Mouse (Mus musculus): ENCODE data around the gene Ap1s2. TPM values are rescaled to one million over a fixed set of nuclear protein-coding genes. Genes with fewer than 3 reads are reported as not detected.

Gene Ap1s2
- 48.4 and 56.5 TPM in 2 replicates for polyA plus RNA-seq (2014; fragmentation: Nextera tagmentation; extraction: Ambion mirVana)

DNA sequence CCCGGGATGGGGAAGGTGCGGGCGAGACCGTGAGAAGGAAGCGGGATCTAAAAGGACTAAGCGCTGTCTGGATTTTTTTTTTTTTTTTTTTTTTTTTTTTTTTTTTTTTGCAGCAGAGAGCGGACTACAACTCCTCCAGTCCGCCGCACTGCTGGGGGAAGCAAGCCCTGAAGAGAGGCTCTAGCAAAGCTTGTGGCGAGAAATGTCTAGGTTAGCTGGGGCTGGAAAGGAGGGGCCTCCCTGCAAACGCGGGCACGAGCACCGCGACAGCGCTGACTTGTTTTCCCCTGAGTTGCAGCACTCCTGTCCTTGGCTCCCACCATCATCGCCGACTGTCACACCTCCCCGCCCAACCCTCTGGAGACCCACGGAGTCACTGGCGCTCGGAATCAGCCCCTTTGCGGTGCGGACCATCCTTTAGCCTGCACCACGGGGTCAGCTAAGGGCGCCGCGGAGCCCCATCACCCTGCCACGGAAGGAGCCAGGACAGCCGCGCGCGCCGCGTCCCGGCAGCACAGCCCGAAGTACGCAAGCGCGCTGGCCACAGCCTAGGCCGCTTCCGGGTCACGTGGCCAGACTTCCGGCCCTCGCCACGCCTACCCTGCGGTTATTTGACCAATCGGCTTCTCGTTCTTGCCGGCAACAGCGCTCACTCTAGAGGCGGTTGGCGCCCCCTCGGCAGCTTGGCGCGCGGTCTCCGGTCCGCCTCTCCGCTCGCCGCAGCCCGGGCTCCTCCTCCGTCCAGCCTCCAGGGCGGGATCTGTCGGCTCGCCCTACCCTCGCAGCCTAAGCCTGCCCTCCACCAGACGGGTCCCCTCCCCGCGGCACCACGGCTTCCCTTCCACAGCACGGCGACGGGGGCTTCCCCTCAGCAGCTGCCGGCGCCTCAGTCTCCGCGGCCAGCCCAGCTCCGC lies at the start of gene Ap1s2:
TSS of gene Ap1s2 (plus strand) at position 681 of the 914 bp plus-strand sequence.
- H3K27me3 ChIP-seq (ENCODE audit: control insufficient read depth, insufficient read depth, low read length) = no peaks in the 10 kb centered on the region; the same call in 1 of the 2 replicates
- ATAC-seq (ENCODE audit: low FRiP score) = peak; percentile 98
- 17% methylated on average over 67 of the region's 80 CpGs for WGBS
- no peaks in the 10 kb centered on the region for H3K36me3 ChIP-seq (ENCODE audit: control insufficient read depth, insufficient read depth, low read length)
- peak within 1 kb of the TSS; percentile 47 for H3K4me2 ChIP-seq
- H3K27ac ChIP-seq (ENCODE audit: low read depth, low read length) = peak within 1 kb of the TSS; percentile 86
- peak within 1 kb of the TSS; percentile 60 for H3K4me3 ChIP-seq (ENCODE audit: low read depth, low read length)
- peak; percentile 98 for DNase-seq (ENCODE audit: low spot score, missing footprints)
- H3K9ac ChIP-seq (ENCODE audit: low read length) = peak within 1 kb of the TSS; percentile 71
- no peaks in the 10 kb centered on the region for H3K4me1 ChIP-seq (ENCODE audit: control insufficient read depth, insufficient read depth, low read length)
- H3K9me3 ChIP-seq (ENCODE audit: control insufficient read depth, low read length) = no peaks in the 10 kb centered on the region

DNA sequence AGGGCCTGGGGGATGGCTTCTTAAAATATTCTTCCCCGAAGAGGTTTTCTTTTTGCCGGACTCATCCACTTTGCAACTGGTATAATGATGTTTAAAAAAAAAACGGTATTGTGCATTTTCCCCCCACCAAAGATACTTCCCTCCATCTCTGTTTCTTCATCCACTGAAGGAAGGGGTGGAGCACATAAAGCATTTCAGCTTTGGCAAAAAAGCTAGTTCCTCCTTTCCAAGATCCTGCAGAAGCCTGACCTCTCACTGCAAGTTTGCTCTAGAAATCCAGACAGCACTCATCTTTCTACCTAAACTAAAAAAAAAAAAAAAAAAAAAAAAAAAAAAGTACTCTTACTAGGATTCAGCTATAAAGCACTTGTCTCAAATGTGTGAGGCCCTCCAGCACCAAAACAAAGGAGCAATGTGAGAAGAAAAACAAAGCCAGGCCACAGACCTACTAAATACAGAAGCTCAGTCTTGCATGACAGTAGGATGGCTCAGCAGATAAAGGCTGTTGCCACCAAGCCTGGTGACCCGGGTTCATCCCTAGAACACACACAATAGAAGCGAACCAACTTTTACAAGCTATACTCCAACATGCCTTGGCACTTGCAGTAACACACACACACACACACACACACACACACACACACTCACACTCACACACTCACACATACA lies 41.0 kb upstream of the Ap1s2 start:
- no peak overlapping the region for H3K27ac ChIP-seq (ENCODE audit: low read depth, low read length)
- H3K27me3 ChIP-seq (ENCODE audit: control insufficient read depth, insufficient read depth, low read length) = no peaks in the 10 kb centered on the region
- WGBS = 51% methylated on average over 5 of the region's 5 CpGs
- ATAC-seq (ENCODE audit: low FRiP score) (no peak), DNase-seq (ENCODE audit: low spot score, missing footprints) (no peak)
- H3K9ac ChIP-seq (ENCODE audit: low read length) = no peak overlapping the region
- H3K4me1 ChIP-seq (ENCODE audit: control insufficient read depth, insufficient read depth, low read length) = no peaks in the 10 kb centered on the region
- H3K4me3 ChIP-seq (ENCODE audit: low read depth, low read length) = no peak overlapping the region
- H3K9me3 ChIP-seq (ENCODE audit: control insufficient read depth, low read length) = no peaks in the 10 kb centered on the region
- H3K36me3 ChIP-seq (ENCODE audit: control insufficient read depth, insufficient read depth, low read length) = no peaks in the 10 kb centered on the region
- no peak overlapping the region for H3K4me2 ChIP-seq

DNA sequence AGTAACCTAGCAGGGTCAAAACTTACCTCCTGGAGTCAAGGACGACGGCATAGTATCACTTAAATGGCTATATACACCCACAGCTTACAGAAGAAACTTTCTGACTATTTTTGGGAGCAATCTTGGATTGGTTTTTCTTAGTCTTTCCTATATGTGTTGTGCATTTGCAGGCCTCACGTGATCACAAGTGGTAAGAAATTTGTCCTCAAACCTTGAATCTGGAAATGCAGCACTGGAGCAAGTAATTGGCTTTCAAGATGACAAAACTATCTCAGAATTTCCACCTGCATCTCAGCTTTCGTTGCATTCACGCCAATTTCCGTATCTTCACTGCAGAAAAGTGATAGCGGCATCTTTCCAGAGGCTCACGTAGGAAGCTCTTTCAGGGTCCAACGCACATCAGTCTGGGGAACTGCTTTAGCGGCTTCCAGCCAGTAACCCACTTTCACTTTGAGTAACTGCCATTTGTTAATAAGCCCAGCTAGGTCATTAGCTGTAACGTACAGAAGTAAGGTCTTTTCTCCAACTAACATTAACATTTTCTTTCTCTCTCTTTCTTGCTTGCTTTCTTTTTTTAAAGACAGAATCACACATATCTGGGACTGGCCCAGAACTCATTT lies 40.0 kb upstream of the Ap1s2 start:
- no peak overlapping the region for H3K27ac ChIP-seq (ENCODE audit: low read depth, low read length)
- no peaks in the 10 kb centered on the region for H3K4me1 ChIP-seq (ENCODE audit: control insufficient read depth, insufficient read depth, low read length)
- no peak overlapping the region for H3K9ac ChIP-seq (ENCODE audit: low read length)
- H3K4me2 ChIP-seq = no peak overlapping the region
- H3K27me3 ChIP-seq (ENCODE audit: control insufficient read depth, insufficient read depth, low read length) = no peaks in the 10 kb centered on the region
- 80% methylated on average over 11 of the region's 11 CpGs for WGBS
- no peaks in the 10 kb centered on the region for H3K9me3 ChIP-seq (ENCODE audit: control insufficient read depth, low read length)
- H3K36me3 ChIP-seq (ENCODE audit: control insufficient read depth, insufficient read depth, low read length) = no peaks in the 10 kb centered on the region
- DNase-seq (ENCODE audit: low spot score, missing footprints) = no peak
- no peak for ATAC-seq (ENCODE audit: low FRiP score)
- H3K4me3 ChIP-seq (ENCODE audit: low read depth, low read length) = no peak overlapping the region

DNA sequence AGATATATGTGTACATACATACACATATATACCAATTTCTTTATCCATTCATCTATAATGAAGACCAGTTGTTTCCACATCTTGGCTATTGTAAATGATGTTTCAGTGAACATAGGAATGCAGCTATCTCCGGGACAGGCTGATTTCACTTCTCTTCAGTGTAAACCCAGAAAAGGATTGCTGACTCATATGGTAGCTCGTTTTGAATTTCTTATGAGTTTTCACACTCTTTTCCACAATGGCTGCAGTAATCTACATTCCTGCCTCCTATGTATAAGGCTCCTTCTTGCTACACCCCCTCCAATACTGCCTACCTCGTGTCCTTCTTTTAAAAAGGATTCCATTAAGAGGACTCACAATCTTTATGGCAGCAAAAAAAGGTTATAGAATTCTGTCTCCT lies 32.9 kb upstream of the Ap1s2 start:
- no peaks in the 10 kb centered on the region; the same call in 1 of the 2 replicates for H3K27me3 ChIP-seq (ENCODE audit: control insufficient read depth, insufficient read depth, low read length)
- no peak overlapping the region for H3K27ac ChIP-seq (ENCODE audit: low read depth, low read length)
- no peaks in the 10 kb centered on the region for H3K36me3 ChIP-seq (ENCODE audit: control insufficient read depth, insufficient read depth, low read length)
- WGBS = 87% methylated on average over 3 of the region's 3 CpGs
- no peak overlapping the region for H3K4me2 ChIP-seq
- H3K4me1 ChIP-seq (ENCODE audit: control insufficient read depth, insufficient read depth, low read length) = no peaks in the 10 kb centered on the region
- ATAC-seq (ENCODE audit: low FRiP score) (no peak), DNase-seq (ENCODE audit: low spot score, missing footprints) (no peak)
- H3K4me3 ChIP-seq (ENCODE audit: low read depth, low read length) = no peak overlapping the region
- H3K9ac ChIP-seq (ENCODE audit: low read length) = no peak overlapping the region
- H3K9me3 ChIP-seq (ENCODE audit: control insufficient read depth, low read length) = no peaks in the 10 kb centered on the region

DNA sequence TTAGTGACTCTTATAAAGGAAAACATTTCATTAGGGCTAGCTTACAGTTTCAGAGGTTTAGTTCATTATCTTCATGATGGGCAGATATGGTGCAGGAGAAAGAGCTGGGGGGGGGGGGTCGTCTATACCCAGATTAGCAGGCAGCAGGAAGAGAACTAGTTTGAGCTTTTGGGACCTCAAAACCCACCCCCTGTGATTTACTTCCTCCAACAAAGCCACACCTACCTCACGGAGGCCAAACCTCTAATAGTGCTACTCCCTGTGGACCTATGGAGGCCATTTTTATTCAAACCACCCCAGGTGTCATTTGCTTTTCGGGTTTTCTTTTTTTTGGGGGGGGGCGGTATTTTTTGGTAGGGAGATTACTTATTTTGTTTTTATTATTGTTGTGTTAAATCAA lies 32.2 kb upstream of the Ap1s2 start:
- Histone ChIP-seq H3K9me3 (ENCODE audit: control insufficient read depth, low read length) (no peaks in the 10 kb centered on the region), H3K9ac (ENCODE audit: low read length) (no peak overlapping the region), H3K4me2 (no peak overlapping the region), H3K36me3 (ENCODE audit: control insufficient read depth, insufficient read depth, low read length) (no peaks in the 10 kb centered on the region), H3K27me3 (ENCODE audit: control insufficient read depth, insufficient read depth, low read length) (no peaks in the 10 kb centered on the region; the same call in 1 of the 2 replicates), H3K4me1 (ENCODE audit: control insufficient read depth, insufficient read depth, low read length) (no peaks in the 10 kb centered on the region), H3K4me3 (ENCODE audit: low read depth, low read length) (no peak overlapping the region), H3K27ac (ENCODE audit: low read depth, low read length) (no peak overlapping the region)
- DNase-seq (ENCODE audit: low spot score, missing footprints) (no peak), ATAC-seq (ENCODE audit: low FRiP score) (no peak)
- WGBS = 64% methylated on average over 4 of the region's 4 CpGs

DNA sequence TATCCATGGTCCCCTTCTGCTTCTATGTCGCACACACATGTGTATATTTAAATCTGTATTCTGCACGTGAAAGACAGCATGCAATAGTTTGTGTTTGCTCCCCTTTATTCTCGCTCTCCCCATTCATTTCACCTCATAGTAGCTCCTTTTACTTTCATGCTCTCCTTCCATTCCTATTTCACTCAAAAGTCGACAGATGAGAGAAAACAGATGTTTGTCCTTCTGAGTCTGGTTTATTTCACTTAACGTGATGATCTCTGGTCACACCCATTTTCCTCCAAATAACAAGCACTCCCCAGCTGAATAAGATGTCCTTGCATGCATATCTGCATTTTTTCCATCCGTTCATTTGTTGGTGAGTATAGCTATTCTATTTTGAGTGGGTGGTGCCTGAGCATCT lies 29.8 kb upstream of the Ap1s2 start:
- DNase-seq (ENCODE audit: low spot score, missing footprints) = no peak
- Histone ChIP-seq H3K36me3 (ENCODE audit: control insufficient read depth, insufficient read depth, low read length) (no peaks in the 10 kb centered on the region), H3K27ac (ENCODE audit: low read depth, low read length) (no peak overlapping the region), H3K4me2 (no peak overlapping the region), H3K9ac (ENCODE audit: low read length) (no peak overlapping the region), H3K4me3 (ENCODE audit: low read depth, low read length) (no peak overlapping the region), H3K27me3 (ENCODE audit: control insufficient read depth, insufficient read depth, low read length) (no peaks in the 10 kb centered on the region; the same call in 1 of the 2 replicates), H3K4me1 (ENCODE audit: control insufficient read depth, insufficient read depth, low read length) (no peaks in the 10 kb centered on the region), H3K9me3 (ENCODE audit: control insufficient read depth, low read length) (no peaks in the 10 kb centered on the region)
- ATAC-seq (ENCODE audit: low FRiP score) = no peak
- 82% methylated on average over 6 of the region's 6 CpGs for WGBS

DNA sequence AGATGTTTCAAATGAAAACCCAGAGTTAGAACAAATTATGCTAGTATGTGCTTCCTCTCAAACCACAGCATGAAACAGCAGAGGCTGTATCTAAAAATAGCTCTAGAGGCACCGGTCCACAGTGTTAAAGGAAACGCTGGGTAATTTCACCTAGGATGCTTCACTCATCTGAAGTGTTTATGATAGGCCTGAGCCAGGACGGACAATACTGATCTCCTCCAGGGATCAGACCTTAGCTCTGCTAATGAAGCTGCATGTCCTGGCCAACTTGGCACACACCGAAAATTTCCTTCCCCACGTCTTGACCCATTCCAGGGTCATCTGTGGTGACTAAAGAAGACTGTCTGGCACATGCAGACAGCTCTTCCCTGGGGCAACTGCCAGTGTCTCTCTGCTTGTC lies 29.4 kb upstream of the Ap1s2 start:
- DNase-seq (ENCODE audit: low spot score, missing footprints) = no peak
- Histone ChIP-seq H3K36me3 (ENCODE audit: control insufficient read depth, insufficient read depth, low read length) (no peaks in the 10 kb centered on the region), H3K9ac (ENCODE audit: low read length) (no peak overlapping the region), H3K4me1 (ENCODE audit: control insufficient read depth, insufficient read depth, low read length) (no peaks in the 10 kb centered on the region), H3K27me3 (ENCODE audit: control insufficient read depth, insufficient read depth, low read length) (no peaks in the 10 kb centered on the region), H3K4me3 (ENCODE audit: low read depth, low read length) (no peak overlapping the region), H3K4me2 (no peak overlapping the region), H3K9me3 (ENCODE audit: control insufficient read depth, low read length) (no peaks in the 10 kb centered on the region), H3K27ac (ENCODE audit: low read depth, low read length) (no peak overlapping the region)
- no peak for ATAC-seq (ENCODE audit: low FRiP score)
- 82% methylated on average over 5 of the region's 5 CpGs for WGBS

DNA sequence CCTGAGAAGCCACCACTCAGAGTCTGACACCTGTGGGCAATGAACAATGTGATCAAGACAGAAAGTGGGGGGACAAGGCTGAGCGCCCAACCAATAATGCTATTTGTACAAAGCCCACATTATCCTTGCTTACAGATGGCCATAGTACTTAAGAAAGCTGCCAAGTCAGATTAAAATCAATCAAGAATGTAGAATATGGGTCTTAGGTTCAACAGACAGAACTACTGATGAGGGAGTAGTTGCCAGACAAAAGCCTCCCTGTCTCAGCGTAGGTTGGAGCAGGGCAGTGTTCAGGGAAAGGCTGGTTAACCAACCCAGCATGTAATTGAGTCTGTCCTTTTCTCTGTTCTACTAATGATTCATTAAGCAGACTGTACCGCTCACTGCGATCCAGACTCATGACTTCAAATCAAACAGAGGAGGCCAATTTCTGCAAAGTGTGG lies 23.3 kb upstream of the Ap1s2 start:
- no peaks in the 10 kb centered on the region for H3K4me1 ChIP-seq (ENCODE audit: control insufficient read depth, insufficient read depth, low read length)
- DNase-seq (ENCODE audit: low spot score, missing footprints) (no peak), ATAC-seq (ENCODE audit: low FRiP score) (peak; percentile 77)
- H3K4me2 ChIP-seq = no peak overlapping the region
- H3K4me3 ChIP-seq (ENCODE audit: low read depth, low read length) = no peak overlapping the region
- WGBS = 58% methylated on average over 4 of the region's 4 CpGs
- H3K27me3 ChIP-seq (ENCODE audit: control insufficient read depth, insufficient read depth, low read length) = no peaks in the 10 kb centered on the region; the same call in 1 of the 2 replicates
- no peaks in the 10 kb centered on the region for H3K9me3 ChIP-seq (ENCODE audit: control insufficient read depth, low read length)
- H3K27ac ChIP-seq (ENCODE audit: low read depth, low read length) = no peak overlapping the region
- no peaks in the 10 kb centered on the region for H3K36me3 ChIP-seq (ENCODE audit: control insufficient read depth, insufficient read depth, low read length)
- H3K9ac ChIP-seq (ENCODE audit: low read length) = no peak overlapping the region

DNA sequence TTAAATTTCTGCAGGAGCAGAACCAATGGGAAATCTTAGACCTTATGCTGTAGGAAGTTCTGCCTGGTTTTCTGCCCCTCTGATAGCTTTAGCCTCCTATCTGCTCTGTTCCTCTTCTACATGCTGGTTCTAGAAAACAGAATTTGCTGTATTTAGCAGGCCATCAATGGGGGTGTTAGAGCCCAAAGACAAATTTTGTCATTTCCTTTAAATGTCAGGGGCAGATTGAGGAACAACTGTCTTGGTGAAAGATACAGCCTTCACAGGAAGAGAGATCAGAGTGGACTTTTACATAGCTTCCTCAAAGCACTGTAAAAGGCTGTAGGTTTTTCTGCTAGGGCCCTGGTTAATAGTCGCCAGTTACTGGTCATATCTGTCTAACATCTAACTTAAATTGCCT lies 11.5 kb upstream of the Ap1s2 start:
- no peaks in the 10 kb centered on the region for H3K36me3 ChIP-seq (ENCODE audit: control insufficient read depth, insufficient read depth, low read length)
- H3K4me1 ChIP-seq (ENCODE audit: control insufficient read depth, insufficient read depth, low read length) = no peaks in the 10 kb centered on the region
- no peak overlapping the region for H3K4me3 ChIP-seq (ENCODE audit: low read depth, low read length)
- H3K27me3 ChIP-seq (ENCODE audit: control insufficient read depth, insufficient read depth, low read length) = peaks cover 4% of the 10 kb centered on the region
- ATAC-seq (ENCODE audit: low FRiP score) (no peak), DNase-seq (ENCODE audit: low spot score, missing footprints) (no peak)
- 87% methylated on average over 1 of the region's 1 CpGs for WGBS
- H3K9ac ChIP-seq (ENCODE audit: low read length) = no peak overlapping the region
- no peak overlapping the region for H3K27ac ChIP-seq (ENCODE audit: low read depth, low read length)
- no peaks in the 10 kb centered on the region for H3K9me3 ChIP-seq (ENCODE audit: control insufficient read depth, low read length)
- no peak overlapping the region for H3K4me2 ChIP-seq
